ENCODE assay signal across 20 mouse cellular contexts in genomic region chr1:168584137-168584536, GRCm38 (mm10).
DNase-seq lines count a peak whose midpoint lies in the region; ATAC-seq and TF ChIP-seq lines count a peak whose summit lies in the region.
"Had no signal": no experiment of that assay in that cellular context is flagged by ENCODE, and none has a peak within 500 bp of the region (broad histone marks: within the 10 kb centered on the region; RNA-seq: fewer than 3 reads in every experiment).

No protein-coding gene starts in this region.

- no peak overlapping the region for H3K27ac ChIP-seq in lung, embryonic 14.5 days (ENCODE audit: low read depth)
- H3K27ac ChIP-seq: hindbrain, embryonic 12.5 days; limb, embryonic 12.5 days; liver, embryonic 14.5 days; midbrain, embryonic 10.5 days had no signal

- no peaks in the 10 kb centered on the region for H3K4me1 ChIP-seq in lung, embryonic 14.5 days (ENCODE audit: insufficient read depth)
- H3K4me1 ChIP-seq: hindbrain, embryonic 12.5 days; limb, embryonic 12.5 days had no signal

- no peaks in the 10 kb centered on the region for H3K27me3 ChIP-seq in lung, embryonic 14.5 days (ENCODE audit: insufficient read depth, low read length)
- H3K27me3 ChIP-seq: hindbrain, embryonic 12.5 days; limb, embryonic 12.5 days had no signal

- 53% methylated on average over 3 of the region's 3 CpGs for WGBS in lung, embryonic 14.5 days

- H3K4me2 ChIP-seq in lung, embryonic 14.5 days = no peak overlapping the region
- H3K4me2 ChIP-seq: hindbrain, embryonic 12.5 days; limb, embryonic 12.5 days had no signal

- ATAC-seq in lung, embryonic 14.5 days (ENCODE audit: insufficient read depth) = no peak
- ATAC-seq: activated CD4-positive, CD25-positive, alpha-beta regulatory T cell, adult 4 months; forebrain, embryonic 14.5 days; intestine, embryonic 16.5 days had no signal

- no peak overlapping the region for H3K9ac ChIP-seq in lung, embryonic 14.5 days
- H3K9ac ChIP-seq: hindbrain, embryonic 12.5 days; limb, embryonic 12.5 days; liver, embryonic 14.5 days had no signal

- no peak overlapping the region for H3K4me3 ChIP-seq in lung, embryonic 14.5 days (ENCODE audit: low read depth, low read length)
- H3K4me3 ChIP-seq: hindbrain, embryonic 12.5 days; limb, embryonic 12.5 days; midbrain, embryonic 10.5 days had no signal

- H3K9me3 ChIP-seq in lung, embryonic 14.5 days (ENCODE audit: low read depth, low read length) = no peaks in the 10 kb centered on the region
- H3K9me3 ChIP-seq: hindbrain, embryonic 12.5 days; limb, embryonic 12.5 days; midbrain, embryonic 10.5 days had no signal

- no peak for TF ChIP-seq CTCF in lung, embryonic 14.5 days (IDR thresholded peaks at IDR 0.05; ENCODE audit: low read depth)

- no peaks in the 10 kb centered on the region for H3K36me3 ChIP-seq in lung, embryonic 14.5 days (ENCODE audit: insufficient read depth)
- H3K36me3 ChIP-seq: G1E; hindbrain, embryonic 12.5 days; limb, embryonic 12.5 days; midbrain, embryonic 10.5 days had no signal

- peak; percentile 16 to 22 for DNase-seq in cerebellum, postnatal 14 days
- DNase-seq in cerebellum, adult 9-10 months = no peak
- peak; percentile 23 for DNase-seq in lung, embryonic 14.5 days
- no peak for DNase-seq in lung, postnatal 4 days
- peak; percentile 53 for DNase-seq in adrenal gland, postnatal 10 days
- peak; percentile 6 for DNase-seq in right cerebral cortex, postnatal 25 days
- DNase-seq in kidney, adult 11 months = no peak
- no peak for DNase-seq in T-cell, adult 2 months (ENCODE audit: low spot score)
- DNase-seq: gastrocnemius, postnatal 10 days; kidney, postnatal 10 days; lung, postnatal 10 days; retina, postnatal 1 day had no signal

Comparison
In these comparisons a context has a peak if more than half of its experiments do, and no peak if none do; other contexts are left out.
1. DNase-seq: peak in cerebellum, postnatal 14 days (2 of 2), lung, embryonic 14.5 days (single experiment), adrenal gland, postnatal 10 days (single experiment) and right cerebral cortex, postnatal 25 days (single experiment); none in cerebellum, adult 9-10 months (single experiment), lung, postnatal 4 days (0 of 2), kidney, adult 11 months (single experiment) and T-cell, adult 2 months (single experiment).